Mouse (Mus musculus) cortical plate, adult 2 months (tissue): ENCODE data around the gene Gm2016.
"Not testable (repeated sequence)": the region's sequence is repeated elsewhere in the genome, so short reads cannot be mapped to it uniquely, and the experiment has no call there.

ENCODE experiments used
- CTCF ChIP-seq: fragments of 200-500 bp; IDR thresholded peaks from 2 replicates; pipeline ENCODE4 v1.5.1; 2011; ENCODE audit warnings: mild to moderate bottlenecking, control low read depth, low read length; ENCODE audit not compliant: insufficient read depth; ENCODE audit errors: extremely low read depth
- POLR2A ChIP-seq: fragments of 200-500 bp; IDR thresholded peaks from 2 replicates; pipeline ENCODE4 v1.6.1; 2011; ENCODE audit warnings: mild to moderate bottlenecking, low read length, control low read depth; ENCODE audit not compliant: insufficient read depth; ENCODE audit errors: extremely low read depth

DNA sequence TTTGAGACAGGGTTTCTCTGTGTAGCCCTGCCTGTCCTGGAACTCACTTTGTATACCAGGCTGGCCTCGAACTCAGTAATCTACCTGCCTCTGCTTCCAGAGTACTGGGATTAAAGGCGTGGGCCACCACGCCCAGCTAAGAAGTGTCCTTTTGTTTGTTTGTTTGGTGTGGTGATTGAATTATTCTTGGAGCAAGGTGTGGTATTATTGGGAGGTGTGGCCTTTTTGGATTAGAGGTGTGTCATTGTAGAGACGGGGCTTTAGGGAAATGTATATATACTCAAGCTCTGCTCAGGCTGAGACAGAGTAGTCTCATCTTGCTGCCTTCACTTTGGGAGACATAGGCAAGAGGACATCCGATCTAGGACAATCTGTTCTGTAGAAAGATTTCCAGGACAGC, at the start of gene Gm2016:
- not testable (repeated sequence) for TF ChIP-seq POLR2A, CTCF
